Mouse (Mus musculus): ENCODE measurements around the gene Sdhb. TPM values are rescaled to one million over a fixed set of nuclear protein-coding genes. Genes with fewer than 3 reads are reported as not detected.
A peak's percentile ranks its signal among the peaks of the same experiment; 100 is the strongest.

Sdhb gene
- 33.6 and 65.3 TPM in 2 replicates for polyA plus RNA-seq (2011; ENCODE audit: insufficient read depth, insufficient read length, low replicate concordance, missing spikeins)

- TF ChIP-seq CTCF (IDR thresholded peaks at IDR 0.05; ENCODE audit: control insufficient read depth, insufficient read depth, low read length): no peak
- TF ChIP-seq POLR2A (IDR thresholded peaks at IDR 0.05; ENCODE audit: borderline replicate concordance, control insufficient read depth, low read depth, low read length): peak; percentile 66; the same call in 1 of the 2 replicates
- 4% methylated on average over 37 of the region's 37 CpGs for WGBS
- H3K27ac ChIP-seq (ENCODE audit: control insufficient read depth, insufficient read depth, low read depth, low read length, poor library complexity): peak within 1 kb of the TSS; percentile 90
- H3K4me3 ChIP-seq (replicated peaks; ENCODE audit: control insufficient read depth, low read depth, low read length): peak within 1 kb of the TSS; percentile 84
- peaks cover 2% of the 10 kb centered on the region; the same call in 1 of the 2 replicates for H3K4me1 ChIP-seq (ENCODE audit: control insufficient read depth, insufficient read depth, low read length)
Measured at GRCm38 (mm10) chr4:140960781-140961466, at the start of gene Sdhb. Gene Sdhb (plus strand): TSS chr4:140961203.

GRCm38 (mm10) chr4:140911416-140911815 is 49.6 kb upstream of the Sdhb start:
- Histone ChIP-seq H3K27ac (ENCODE audit: control insufficient read depth, insufficient read depth, low read depth, low read length, poor library complexity) (no peak overlapping the region), H3K4me1 (ENCODE audit: control insufficient read depth, insufficient read depth, low read length) (no peaks in the 10 kb centered on the region), H3K4me3 (replicated peaks; ENCODE audit: control insufficient read depth, low read depth, low read length) (no peak overlapping the region)
- no peak for TF ChIP-seq CTCF (IDR thresholded peaks at IDR 0.05; ENCODE audit: control insufficient read depth, insufficient read depth, low read length)
- 84% methylated on average over 9 of the region's 9 CpGs for WGBS

GRCm38 (mm10) chr4:140912271-140912833 is 48.7 kb upstream of the Sdhb start:
- 88% methylated on average over 10 of the region's 10 CpGs for WGBS
- H3K27ac ChIP-seq (ENCODE audit: control insufficient read depth, insufficient read depth, low read depth, low read length, poor library complexity): no peak overlapping the region
- no peak for TF ChIP-seq POLR2A (IDR thresholded peaks at IDR 0.05; ENCODE audit: borderline replicate concordance, control insufficient read depth, low read depth, low read length)
- no peak for TF ChIP-seq CTCF (IDR thresholded peaks at IDR 0.05; ENCODE audit: control insufficient read depth, insufficient read depth, low read length)
- H3K4me1 ChIP-seq (ENCODE audit: control insufficient read depth, insufficient read depth, low read length): no peaks in the 10 kb centered on the region
- H3K4me3 ChIP-seq (replicated peaks; ENCODE audit: control insufficient read depth, low read depth, low read length): no peak overlapping the region

- H3K4me1 ChIP-seq (ENCODE audit: control insufficient read depth, insufficient read depth, low read length): no peaks in the 10 kb centered on the region
- 89% methylated on average over 9 of the region's 9 CpGs for WGBS
- H3K27ac ChIP-seq (ENCODE audit: control insufficient read depth, insufficient read depth, low read depth, low read length, poor library complexity): no peak overlapping the region
- H3K4me3 ChIP-seq (replicated peaks; ENCODE audit: control insufficient read depth, low read depth, low read length): no peak overlapping the region
- TF ChIP-seq POLR2A (IDR thresholded peaks at IDR 0.05; ENCODE audit: borderline replicate concordance, control insufficient read depth, low read depth, low read length): no peak
- no peak for TF ChIP-seq CTCF (IDR thresholded peaks at IDR 0.05; ENCODE audit: control insufficient read depth, insufficient read depth, low read length)
Measured at GRCm38 (mm10) chr4:140913565-140913964, 47.4 kb upstream of the Sdhb start.

- 80% methylated on average over 6 of the region's 6 CpGs for WGBS
- no peak for TF ChIP-seq POLR2A (IDR thresholded peaks at IDR 0.05; ENCODE audit: borderline replicate concordance, control insufficient read depth, low read depth, low read length)
- no peak for TF ChIP-seq CTCF (IDR thresholded peaks at IDR 0.05; ENCODE audit: control insufficient read depth, insufficient read depth, low read length)
- peaks cover 3% of the 10 kb centered on the region; the same call in 1 of the 2 replicates for H3K4me1 ChIP-seq (ENCODE audit: control insufficient read depth, insufficient read depth, low read length)
- H3K27ac ChIP-seq (ENCODE audit: control insufficient read depth, insufficient read depth, low read depth, low read length, poor library complexity): no peak overlapping the region
- no peak overlapping the region for H3K4me3 ChIP-seq (replicated peaks; ENCODE audit: control insufficient read depth, low read depth, low read length)
Measured at GRCm38 (mm10) chr4:140914731-140915131, 46.3 kb upstream of the Sdhb start.

- WGBS: 90% methylated on average over 3 of the region's 3 CpGs
- TF ChIP-seq CTCF (IDR thresholded peaks at IDR 0.05; ENCODE audit: control insufficient read depth, insufficient read depth, low read length): no peak
- TF ChIP-seq POLR2A (IDR thresholded peaks at IDR 0.05; ENCODE audit: borderline replicate concordance, control insufficient read depth, low read depth, low read length): no peak
- H3K4me3 ChIP-seq (replicated peaks; ENCODE audit: control insufficient read depth, low read depth, low read length): no peak overlapping the region
Measured at GRCm38 (mm10) chr4:140915235-140915634, 45.8 kb upstream of the Sdhb start.

GRCm38 (mm10) chr4:140916296-140916695 is 44.7 kb upstream of the Sdhb start:
- WGBS: 80% methylated on average over 5 of the region's 5 CpGs
- Histone ChIP-seq H3K4me1 (ENCODE audit: control insufficient read depth, insufficient read depth, low read length) (peaks cover 6% of the 10 kb centered on the region), H3K4me3 (replicated peaks; ENCODE audit: control insufficient read depth, low read depth, low read length) (no peak overlapping the region), H3K27ac (ENCODE audit: control insufficient read depth, insufficient read depth, low read depth, low read length, poor library complexity) (no peak overlapping the region)
- no peak for TF ChIP-seq POLR2A (IDR thresholded peaks at IDR 0.05; ENCODE audit: borderline replicate concordance, control insufficient read depth, low read depth, low read length)
- TF ChIP-seq CTCF (IDR thresholded peaks at IDR 0.05; ENCODE audit: control insufficient read depth, insufficient read depth, low read length): no peak

More at GRCm38 (mm10) chr4:140915235-140915634, 45.8 kb upstream of the Sdhb start:
- H3K27ac ChIP-seq (ENCODE audit: control insufficient read depth, insufficient read depth, low read depth, low read length, poor library complexity): no peak overlapping the region
- peaks cover 4% of the 10 kb centered on the region; the same call in 1 of the 2 replicates for H3K4me1 ChIP-seq (ENCODE audit: control insufficient read depth, insufficient read depth, low read length)

GRCm38 (mm10) chr4:140917451-140917850 is 43.6 kb upstream of the Sdhb start:
- Histone ChIP-seq H3K27ac (ENCODE audit: control insufficient read depth, insufficient read depth, low read depth, low read length, poor library complexity) (no peak overlapping the region), H3K4me1 (ENCODE audit: control insufficient read depth, insufficient read depth, low read length) (peaks cover 6% of the 10 kb centered on the region), H3K4me3 (replicated peaks; ENCODE audit: control insufficient read depth, low read depth, low read length) (no peak overlapping the region)
- WGBS: 82% methylated on average over 9 of the region's 9 CpGs
- TF ChIP-seq POLR2A (IDR thresholded peaks at IDR 0.05; ENCODE audit: borderline replicate concordance, control insufficient read depth, low read depth, low read length) (no peak), CTCF (IDR thresholded peaks at IDR 0.05; ENCODE audit: control insufficient read depth, insufficient read depth, low read length) (no peak)
